Mouse (Mus musculus) cerebellum, adult 9-10 months (tissue): Measurements from ENCODE around the gene Slc12a3.

Experiments used
- DNase-seq: peaks from one replicate; pipeline ENCODE4 v3.0.0; 2022

The Slc12a3 gene

DNA sequence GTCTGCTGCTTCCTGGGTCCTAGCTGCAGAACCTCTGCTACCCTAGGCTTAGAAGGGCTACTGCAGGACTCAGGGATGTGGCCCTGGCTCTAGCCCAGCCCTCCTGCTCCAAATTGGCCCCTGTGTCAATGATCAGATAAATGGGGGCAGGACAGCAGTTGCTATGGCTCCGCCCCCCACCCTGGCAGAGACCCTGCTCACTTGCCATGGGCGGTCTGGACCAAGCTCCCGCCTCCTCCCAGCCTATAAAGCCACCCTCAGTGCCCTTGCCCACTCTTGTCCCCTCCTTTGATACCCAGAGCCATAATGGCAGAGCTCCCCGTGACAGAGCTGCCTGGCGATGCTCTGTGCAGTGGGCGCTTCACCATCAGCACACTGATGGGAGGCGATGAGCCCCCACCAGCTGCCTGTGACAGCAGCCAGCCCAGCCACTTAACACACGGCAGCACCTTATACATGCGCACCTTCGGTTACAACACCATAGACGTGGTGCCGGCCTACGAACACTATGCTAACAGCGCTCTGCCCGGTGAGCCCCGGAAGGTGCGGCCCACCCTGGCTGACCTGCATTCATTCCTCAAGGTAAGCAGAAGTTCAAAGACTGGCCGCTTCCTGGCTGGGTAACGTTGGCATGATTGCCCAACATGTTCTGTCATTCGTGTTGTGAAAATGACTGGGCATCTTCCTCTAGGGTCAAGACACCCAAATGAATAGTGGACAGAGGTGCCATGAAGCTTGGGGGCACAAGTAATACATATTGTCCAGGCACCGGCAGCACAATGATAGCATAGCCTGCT lies at the start of gene Slc12a3:
Gene Slc12a3, plus strand, starts transcription at position 270 of the 797 bp plus-strand sequence.
- DNase-seq: no peak

DNA sequence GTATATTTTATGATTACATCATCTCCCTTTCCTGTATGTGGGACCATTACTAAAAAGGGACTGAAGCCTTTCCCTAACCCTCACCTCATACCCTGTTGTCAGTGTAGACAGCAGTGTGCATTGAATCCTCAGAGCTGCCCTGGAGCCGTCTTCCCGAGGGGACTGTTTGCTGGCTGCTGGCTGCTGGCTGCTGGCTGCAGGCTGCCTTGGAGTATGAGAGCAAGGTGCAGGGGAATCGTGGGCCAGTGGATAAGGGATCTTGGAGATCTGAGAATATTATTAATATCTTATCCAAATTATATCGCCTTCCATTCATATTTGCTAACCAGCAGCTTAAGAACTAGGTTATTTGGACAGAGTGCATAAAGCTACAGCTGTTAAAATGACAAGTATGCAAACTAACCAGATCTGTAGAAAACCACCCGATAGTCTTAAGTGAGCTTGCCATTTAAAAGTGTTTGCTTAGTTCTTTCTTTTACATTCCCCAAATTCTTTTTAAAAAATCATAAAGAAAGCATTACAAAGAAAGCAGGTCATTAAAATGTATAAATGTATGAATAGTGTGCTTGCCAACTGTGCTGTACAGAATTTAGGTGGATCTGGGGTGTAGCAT lies 48.9 kb upstream of the Slc12a3 start:
- no peak for DNase-seq

DNA sequence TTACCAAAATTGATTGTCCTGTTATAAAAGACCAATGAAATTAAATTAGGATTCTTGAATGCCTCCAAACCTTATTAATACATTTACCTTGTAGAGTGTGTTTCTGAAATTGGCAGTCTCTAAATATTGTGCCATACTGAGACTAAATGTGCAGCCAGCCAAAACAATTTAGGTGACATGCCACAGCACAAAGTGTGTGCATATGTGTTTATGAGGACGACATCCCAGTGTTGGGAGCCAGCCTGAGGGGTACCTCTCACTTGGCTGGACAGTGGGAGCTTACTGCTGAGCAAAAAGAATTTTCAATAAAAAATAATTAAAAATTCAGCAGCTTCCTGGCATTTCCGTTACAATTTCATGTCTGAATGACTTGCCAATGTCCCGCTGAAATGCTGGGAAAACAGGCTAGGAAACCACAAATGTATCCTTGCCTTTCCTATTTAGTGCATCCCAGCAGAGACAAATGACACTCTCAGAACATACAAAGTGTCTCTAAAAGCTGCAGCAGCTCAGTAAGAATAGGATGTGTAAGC lies 46.5 kb upstream of the Slc12a3 start:
- peak; percentile 37 for DNase-seq

DNA sequence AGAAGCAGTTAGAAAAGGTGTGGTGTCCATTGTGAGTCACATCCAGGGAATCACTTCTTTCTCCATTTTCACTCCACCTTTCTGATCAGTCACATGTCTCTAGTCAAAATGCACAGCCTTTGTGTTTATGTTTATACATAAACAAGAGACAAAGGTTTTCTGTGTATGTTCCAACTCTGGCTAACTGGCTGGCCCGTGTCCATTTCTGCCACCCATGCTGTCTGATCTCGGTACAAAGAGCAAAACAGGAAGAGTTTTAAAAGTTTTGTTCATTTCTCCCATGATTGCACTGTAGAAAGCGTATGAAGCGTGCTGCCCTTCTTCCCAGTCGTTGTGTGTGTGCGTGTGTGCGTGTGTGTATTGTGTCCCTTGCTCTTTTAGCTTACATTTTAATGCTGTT lies 44.8 kb upstream of the Slc12a3 start:
- no peak for DNase-seq

DNA sequence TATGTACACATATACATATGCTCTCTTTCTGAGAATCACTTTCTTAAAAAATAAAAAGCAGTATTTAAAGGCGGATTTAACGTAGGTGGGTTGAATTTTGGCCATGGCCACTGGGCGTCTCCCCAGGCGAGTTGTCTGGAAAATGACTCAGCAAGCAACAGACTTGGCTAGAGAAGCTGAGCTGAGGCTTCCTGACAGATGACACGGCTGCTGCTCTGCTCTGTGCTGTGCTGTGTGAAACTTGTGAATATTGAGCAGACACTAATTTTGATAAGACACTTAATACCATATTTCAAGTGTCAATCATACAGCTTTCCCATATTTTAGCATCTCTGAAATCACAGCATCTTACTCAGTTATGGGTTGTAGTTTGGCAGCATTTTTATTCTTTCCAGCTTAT lies 38.4 kb upstream of the Slc12a3 start:
- no peak for DNase-seq

DNA sequence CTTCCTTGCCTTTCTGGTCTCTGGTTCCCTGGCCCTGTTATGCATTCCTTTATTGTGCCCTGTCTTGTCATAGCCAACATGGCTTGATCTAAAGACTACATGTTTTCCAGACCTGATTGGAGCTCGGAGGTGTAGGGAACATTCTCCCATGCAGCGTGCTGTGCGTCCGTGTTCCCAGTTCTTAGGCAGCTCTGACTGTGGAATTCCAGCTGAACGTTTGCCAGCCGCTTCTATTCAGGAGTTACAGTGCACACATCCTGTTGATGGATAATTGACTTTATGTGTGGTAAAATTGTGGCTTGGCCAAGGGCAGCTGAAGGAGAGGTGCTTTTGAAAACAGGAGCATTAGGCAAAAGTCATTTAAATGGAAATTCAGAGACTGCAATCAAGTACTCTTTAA lies 36.9 kb upstream of the Slc12a3 start:
- DNase-seq: no peak

DNA sequence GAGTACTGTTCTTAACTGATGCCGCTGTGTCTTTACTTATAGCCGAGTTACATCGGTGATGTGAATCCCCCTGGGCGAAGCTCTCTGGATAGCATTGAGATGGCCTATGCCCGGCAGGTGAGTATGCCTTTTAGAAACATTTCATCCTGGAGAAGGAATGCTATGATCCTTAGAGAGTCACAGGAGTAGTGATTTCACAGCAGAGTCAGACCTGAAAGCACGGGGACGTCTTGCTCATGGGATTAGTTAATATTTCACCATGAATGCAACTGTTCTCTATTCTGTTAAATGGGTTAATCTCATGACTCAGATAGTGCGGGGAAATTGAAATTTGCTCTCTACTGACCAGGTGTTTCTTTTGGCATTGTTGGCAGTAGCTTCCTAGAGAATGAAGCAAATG lies 36.4 kb upstream of the Slc12a3 start:
- no peak for DNase-seq

DNA sequence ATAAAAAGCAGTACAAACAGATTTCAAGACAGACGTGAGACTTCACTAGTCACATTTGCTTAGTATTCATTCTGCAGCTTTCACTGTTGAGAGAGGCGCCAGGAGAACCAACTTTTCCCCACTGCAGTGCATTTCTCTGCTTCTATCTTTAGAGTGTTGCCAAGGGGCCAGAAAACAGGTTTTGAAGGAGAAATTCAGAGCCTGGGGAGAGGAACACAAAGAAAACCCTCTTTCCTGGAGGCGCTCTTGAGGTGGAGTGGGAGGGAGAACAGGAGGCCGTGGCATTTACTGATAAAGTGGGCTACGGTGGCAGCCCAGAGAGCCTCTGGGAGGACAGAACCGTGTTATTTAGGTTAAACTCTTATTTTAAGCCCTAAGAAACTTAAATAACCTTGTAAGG lies 33.3 kb upstream of the Slc12a3 start:
- DNase-seq: no peak

DNA sequence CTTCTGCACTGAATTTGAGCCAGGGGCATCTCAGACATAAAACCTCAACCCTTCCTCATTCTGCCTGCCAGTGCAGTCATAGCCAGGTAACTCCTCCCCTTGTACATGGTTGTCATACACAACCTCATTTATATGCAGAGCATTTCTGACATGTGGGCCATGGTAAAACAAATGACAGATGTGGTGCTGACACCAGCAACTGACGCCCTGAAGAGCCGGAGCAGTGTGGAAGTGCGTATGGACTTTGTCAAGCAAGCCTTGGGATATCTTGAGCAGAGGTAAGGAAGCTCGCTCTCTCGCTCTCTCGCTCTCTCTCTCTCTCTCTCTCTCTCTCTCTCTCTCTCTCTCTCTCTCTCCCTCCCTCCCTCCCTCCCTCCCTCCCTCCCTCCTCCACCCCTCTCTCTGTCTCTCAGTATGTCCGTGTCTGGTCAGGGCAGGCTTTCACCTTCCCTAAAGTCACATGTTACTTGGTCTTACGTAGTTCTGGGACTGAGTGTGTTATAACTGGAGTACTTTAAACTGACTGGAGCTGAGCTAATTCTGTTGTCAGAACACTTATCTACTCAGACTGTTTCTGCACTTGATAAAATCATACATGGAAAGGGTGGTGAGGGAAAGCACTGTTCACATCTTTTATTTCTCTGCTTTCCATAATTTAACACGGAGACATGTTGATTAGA lies 32.5 kb upstream of the Slc12a3 start:
- no peak for DNase-seq

DNA sequence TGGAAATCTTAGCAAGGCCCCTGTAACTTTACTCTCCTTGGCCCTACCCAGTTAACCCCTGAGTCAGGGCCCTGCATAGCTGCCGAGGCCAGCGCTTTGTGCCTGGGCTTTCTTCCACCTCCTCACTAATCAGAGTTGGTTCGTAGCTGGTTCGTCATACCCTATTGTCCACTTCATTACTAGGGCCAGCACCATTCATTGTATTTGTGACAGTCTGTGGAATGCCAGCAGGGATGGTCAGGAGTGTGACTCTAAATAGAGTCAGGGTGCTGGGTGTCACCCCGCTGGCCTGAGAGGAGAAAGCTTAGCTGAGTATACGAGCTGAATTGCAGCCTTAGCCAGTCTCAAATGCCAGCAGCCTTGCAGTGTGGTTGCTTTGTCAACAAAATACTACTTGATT lies 31.9 kb upstream of the Slc12a3 start:
- DNase-seq: no peak

DNA sequence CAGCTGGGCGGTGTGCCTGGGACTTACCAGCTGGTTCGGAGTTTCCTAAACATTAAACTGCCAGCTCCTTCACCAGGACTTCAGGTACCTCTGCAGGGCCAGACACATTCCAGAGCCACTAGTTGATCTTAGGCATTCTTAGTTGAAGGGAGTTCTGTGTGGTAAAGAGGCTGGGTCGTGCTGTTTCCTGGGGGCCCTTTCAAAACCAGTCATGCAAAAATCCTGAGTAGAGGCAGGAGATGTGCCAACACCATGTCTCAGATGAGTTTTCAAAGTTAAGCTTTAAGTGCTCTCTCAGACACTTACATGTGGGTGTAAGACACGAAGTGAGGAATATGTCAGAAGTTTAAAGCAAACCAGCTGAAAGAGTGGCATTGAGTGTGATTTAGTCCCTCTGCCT lies 28.2 kb upstream of the Slc12a3 start:
- no peak for DNase-seq

DNA sequence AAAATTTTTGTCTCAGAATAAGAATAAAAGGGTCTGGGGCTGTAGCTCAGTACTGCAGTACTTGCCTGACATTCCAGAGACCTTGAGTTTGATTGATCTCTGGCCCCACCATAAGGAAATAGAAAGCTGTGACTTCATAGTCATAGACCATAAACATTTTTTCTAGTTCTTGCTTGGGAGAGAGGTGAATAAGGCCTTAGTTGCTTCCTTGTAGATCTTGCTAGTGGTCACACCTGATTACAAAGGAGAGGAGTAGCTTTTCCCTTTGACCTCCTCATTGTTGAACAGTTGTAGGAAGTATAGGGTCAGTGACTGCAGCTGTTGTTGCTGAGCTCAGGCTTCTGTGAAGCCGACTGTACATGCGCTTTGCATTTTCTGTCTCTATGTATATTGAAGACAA lies 24.6 kb upstream of the Slc12a3 start:
- no peak for DNase-seq

DNA sequence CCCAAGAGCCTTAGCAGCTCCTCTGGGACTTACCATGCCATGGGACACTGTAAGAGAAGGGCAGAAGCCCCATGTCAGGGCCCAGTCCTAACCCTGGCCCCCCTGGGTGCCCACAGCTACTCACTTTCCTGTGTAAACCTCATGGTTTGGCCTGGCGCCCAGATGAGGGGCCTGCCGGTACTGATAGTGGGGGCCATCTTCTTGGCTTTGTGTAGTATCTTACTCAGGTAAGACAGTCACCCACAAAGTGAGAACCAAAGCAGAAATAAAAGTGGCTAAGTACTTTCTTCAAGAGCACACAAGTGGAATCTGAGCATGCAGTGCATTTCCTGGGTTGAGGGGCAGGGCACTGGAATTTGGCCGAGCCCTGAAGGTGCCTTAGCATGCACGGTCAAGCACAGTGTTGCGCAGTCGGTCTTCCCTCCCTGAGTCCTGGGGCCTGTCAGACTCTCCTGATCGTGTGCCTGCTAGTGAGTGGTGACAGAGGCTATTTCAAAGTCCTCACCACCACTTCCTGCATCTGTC lies 21.9 kb upstream of the Slc12a3 start:
- no peak for DNase-seq

DNA sequence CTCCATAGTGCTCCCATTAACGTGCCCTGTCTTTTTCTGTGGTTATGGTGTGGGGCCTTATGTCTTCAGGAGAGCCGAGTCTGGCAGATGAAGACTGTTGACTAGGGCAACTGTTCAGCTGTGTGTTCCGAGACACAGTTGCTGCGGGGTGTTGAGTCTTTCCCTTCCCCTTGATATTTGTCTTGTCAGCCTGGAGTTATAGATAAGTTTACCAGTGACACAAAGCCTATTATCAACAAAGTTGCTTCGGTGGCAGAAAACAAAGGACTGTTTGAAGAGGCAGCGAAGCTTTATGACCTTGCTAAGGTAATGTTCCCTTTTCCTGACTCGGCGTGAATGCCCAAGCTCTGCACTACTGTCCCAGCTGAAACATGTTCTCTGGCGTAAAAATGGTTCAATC lies 21.3 kb upstream of the Slc12a3 start:
- no peak for DNase-seq

DNA sequence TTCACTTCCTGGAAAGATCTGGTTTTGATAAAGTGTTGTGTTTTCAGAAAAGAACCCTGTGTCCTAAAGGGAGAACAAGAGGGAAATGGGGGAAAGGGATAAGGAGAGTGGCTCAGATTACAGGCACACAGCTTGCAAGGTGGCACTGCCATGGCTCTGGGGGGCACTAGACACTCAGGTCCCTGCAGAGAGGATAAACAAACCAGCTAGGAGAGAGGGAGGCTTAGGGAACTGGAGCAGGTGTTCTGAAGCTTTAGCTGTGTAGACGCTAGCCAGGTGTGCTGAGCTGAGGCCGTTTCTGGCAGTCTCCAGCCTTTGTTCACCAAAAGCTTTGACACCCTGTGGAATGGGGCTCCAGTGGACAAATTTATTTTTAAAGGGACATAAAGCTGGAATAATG lies 14.9 kb upstream of the Slc12a3 start:
- no peak for DNase-seq

DNA sequence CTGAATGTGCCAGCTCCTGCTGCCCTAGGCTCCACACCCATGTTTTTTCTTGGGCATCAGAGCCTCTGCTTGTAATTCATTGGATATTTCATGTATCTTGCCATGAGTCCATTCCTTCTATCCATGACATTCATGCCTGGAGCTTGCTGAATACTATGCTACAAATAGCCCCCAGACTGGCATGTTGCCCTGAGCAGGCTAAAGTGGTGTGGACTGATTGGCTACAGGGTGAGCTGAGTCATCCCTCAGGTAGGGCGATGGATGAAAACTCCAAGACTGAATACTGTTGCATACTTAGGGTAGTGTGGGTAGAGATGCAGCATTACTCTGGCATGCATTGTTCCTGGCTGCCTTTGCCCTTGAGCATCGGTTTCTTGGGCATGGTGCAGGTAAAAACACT lies 11.8 kb upstream of the Slc12a3 start:
- DNase-seq: no peak

DNA sequence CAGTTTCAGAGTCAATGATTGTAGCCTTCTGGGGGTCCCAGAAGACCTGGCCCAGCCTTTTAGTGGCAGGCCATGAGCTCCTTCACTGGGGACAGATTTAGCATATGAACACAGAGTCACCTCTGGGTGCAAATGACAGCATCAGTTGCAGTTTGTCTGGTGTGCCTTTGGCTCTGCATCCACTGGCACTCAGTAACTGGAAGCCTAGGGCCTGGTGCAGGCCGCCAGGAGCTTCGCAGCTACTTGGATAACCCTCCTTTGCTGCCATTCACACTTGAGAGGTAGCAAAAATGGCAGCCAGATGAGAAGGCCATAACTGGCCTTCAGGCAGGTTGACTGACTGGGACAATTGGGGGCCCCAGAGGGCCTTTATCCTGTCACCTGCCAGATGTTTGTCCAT lies 11.3 kb upstream of the Slc12a3 start:
- DNase-seq: no peak

DNA sequence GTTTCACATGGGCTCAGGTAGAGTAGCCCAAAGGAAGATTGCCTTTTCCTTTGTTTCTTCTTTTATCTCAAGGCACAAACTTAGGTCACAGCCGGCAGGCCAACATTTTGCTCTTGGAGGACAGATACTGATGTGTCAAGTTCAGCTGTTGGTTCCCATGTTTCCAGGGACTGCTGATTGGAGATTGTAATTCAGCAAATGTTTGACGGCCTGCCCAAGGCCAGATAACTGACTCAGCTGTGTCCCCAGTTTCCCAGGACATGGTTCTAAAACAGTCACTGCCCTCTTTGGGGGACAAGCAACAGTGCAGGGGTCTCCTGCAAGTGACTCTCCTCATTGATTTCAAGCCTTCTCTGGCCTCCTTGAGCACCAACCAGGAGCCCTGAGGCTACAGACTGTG lies 9.0 kb upstream of the Slc12a3 start:
- no peak for DNase-seq

DNA sequence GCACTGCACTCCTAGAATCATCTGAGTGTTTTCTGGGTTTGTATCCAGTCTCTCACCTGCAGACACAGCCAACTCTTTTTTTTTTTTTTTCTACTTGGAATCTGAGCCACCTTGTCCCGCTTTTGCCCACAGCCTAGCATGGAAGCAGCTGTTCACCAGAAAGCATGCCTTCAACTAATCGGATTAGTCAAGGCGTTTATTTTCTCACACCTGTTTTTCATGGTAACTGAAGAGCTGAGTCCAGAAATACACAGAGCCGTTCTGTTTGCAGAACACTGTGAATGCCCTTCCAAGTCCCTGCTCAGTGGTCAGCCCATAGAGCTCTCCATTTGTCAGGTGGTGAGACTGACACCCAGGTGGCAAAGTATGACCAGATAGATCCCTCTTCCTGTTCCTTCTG lies 6.9 kb upstream of the Slc12a3 start:
- DNase-seq: no peak

DNA sequence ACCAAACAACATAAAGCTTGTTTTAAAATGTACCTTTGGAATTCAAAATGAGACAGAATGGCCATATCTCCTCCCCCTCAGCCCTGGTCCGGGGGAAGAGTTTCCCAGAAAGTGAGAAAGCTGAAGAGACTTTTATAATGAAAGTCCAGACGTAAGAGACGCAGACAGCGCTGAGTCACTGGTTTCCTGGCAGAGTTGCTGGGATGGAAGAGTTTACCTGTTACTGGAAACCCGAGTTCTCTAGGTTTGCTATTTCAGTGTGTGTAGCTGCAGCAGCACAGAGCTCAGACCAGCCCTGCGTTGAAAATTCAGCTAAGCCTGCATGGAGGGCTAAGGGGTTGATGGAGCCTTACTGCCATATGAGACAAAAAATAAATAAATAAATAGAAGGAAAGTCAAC lies 6.0 kb upstream of the Slc12a3 start:
- DNase-seq: no peak

DNA sequence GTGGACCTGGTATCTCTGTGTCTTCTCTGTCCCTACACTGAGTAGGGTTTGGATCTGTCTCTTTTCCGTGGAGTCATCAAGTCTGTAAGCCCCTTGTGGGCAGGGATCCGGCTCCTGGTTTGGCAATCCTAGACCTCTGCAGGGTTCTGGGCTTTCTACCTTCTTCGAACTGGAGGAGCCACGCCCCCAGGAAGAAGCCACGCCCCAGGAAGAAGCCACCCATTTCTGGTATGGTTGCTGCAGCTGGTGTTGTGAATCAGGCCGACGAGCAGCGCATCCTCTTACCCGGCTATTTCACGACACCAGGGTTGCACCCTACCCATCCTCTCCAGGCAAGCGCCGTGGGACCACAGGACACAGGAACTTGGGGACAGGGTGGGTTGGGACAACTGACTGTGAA lies 4.9 kb upstream of the Slc12a3 start:
- no peak for DNase-seq

DNA sequence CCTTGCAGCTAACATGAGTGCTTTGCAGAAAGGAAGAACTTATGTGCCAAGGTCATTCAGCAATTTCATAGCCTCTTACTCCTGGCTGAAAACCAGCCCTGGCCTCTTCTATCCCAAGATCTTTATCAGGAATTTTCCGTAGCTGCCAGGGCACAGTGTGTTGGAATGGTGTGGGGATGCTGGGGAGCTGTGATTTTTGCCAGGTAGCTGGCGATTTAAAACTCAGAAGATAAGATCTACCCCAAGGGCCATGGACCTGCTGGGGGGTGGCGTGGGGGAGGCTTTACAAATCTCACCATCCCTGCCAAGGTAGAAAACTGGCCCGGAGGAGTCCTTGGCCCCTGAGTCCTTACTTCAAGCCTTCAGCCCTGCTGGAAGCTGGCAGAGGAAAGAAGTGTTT lies 3.0 kb upstream of the Slc12a3 start:
- DNase-seq: no peak

DNA sequence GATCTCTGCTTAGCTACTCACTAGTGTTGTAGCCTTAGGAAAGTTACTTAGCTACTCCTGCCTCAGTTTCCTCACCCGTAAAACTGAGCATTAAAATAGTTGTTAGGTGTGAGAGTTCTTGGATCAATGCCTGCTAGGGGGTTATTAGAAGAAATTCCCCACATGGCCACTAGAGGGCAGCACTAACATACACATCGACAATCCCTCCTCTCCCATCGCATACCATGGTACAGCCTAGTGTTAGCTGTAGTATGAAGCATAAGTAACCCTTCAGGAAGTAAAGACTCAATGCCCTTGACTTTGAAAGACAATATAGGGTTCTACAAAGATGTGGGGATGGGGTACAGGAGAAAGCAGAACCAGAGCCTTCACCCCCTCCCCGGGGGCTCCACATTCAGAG lies 1.7 kb downstream of the Slc12a3 start:
- DNase-seq: peak; percentile 60

DNA sequence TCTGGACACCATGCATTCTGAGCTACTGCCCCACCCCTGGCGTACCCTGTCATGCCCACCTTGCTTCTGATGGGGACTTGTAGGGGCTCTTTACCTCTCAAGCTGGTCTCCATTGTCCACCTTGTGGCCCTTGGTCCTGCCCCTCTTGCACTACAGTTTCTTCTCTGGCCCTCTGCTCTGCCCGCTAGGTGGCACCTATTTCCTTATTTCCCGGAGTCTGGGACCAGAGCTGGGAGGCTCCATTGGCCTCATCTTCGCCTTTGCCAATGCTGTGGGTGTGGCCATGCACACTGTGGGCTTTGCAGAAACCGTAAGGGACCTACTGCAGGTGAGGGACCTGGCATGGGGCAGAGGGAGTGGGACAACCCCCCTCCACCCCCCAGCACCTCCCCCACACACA lies 4.3 kb downstream of the Slc12a3 start:
- no peak for DNase-seq
